Mouse (Mus musculus): ENCODE measurements around the gene 4930432K21Rik. TPM values are rescaled to one million over a fixed set of nuclear protein-coding genes. Genes with fewer than 3 reads are reported as not detected.

Gene 4930432K21Rik
- total RNA-seq, 2 experiments from 2014 or later = 2.0 to 2.8 TPM

DNA sequence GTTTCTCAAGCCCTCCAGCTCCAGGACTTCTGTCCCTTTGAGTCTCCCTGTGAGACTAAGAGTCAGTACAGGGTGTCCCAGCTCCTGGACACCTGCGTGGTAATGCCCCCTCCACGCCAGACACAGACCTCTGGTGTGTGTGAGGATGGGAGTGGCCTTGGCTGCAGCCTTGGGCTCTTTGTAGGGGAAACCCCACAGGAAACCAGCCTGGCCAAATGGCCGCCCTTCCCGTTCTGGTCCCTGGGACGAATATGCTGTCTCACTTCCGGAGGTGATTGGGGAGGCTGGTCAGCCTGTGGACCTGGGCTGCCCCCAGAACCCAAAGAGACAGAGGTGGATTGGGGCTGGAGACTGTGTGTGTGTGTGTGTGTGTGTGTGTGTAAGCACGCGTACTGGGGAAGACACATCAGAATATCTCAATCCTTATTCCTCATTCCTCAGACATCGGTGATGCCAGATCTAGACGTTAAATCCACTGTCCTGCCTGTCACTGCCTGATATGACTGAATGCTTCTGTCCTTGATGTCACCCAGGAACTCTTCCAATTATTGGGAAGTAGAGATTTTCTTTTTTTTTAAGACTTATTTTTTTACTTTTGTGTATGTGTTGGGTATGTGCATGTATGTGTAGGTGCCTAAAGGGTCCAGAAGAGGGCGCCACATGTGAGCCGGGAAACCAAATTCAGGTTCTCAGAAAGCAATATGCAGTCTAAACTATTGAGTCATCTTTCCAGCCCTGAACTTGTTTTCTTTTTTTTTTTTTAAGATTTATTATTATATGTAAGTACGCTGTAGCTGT is 56.3 kb downstream of the 4930432K21Rik start:
- no peak for DNase-seq (ENCODE audit: extremely low spot score in 1 of 2, low spot score in 2 of 2)
- H3K27ac ChIP-seq = peak overlapping the region; percentile 99
- peak overlapping the region; percentile 54 for H3K4me3 ChIP-seq
- intact Hi-C loops (cut with DNase I) = no loop called here
- peak; percentile 43 for TF ChIP-seq CTCF (IDR thresholded peaks at IDR 0.05)

DNA sequence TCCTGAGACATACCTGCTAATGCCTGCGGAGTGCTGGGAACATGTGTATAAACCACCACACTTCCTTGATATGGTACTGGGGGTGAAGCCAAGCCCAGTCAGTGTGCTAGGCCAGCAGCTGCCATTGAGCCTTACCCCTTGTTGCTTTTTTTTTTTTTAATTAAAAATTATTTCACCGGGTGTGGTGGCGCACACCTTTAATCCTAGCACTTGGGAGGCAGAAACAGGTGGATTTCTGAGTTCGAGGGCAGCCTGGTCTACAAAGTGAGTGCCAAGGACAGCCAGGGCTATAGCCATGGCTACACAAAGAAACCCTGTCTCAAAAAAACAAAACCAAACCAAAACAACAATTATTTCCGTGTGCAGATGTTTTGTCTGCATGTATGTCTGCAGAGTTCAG is 57.2 kb downstream of the 4930432K21Rik start:
- DNase-seq (ENCODE audit: extremely low spot score in 1 of 2, low spot score in 2 of 2) = no peak
- H3K27ac ChIP-seq = no peak overlapping the region; the same call in 1 of the 2 replicates
- no peak overlapping the region for H3K4me3 ChIP-seq
- intact Hi-C loops (cut with DNase I) = no loop called here
- no peak for TF ChIP-seq CTCF (IDR thresholded peaks at IDR 0.05)

DNA sequence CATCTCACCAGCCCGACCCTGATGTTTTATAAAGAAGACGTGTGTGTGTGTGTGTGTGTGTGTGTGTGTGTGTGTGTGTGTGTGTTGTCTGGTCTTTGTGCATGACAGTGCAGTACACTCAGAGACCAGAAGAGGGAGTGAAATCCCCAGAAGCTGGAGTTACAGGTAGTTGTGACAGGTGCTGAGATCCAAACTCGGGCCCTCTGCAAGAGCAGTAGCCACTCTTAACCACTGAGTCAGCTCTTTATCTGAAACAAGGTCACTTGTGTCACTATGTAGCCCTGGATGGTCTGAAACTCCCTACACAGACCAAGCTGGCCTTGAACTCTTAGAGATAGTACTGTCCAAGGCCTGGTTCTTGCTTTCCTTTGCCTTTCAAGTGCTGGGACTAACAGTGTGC is 58.8 kb downstream of the 4930432K21Rik start:
- TF ChIP-seq CTCF (IDR thresholded peaks at IDR 0.05) = no peak; the same call in none of the 2 replicates
- DNase-seq (ENCODE audit: extremely low spot score in 1 of 2, low spot score in 2 of 2) = no peak
- Histone ChIP-seq H3K27ac (no peak overlapping the region), H3K4me3 (no peak overlapping the region)
- intact Hi-C loops (cut with DNase I) = no loop called here

DNA sequence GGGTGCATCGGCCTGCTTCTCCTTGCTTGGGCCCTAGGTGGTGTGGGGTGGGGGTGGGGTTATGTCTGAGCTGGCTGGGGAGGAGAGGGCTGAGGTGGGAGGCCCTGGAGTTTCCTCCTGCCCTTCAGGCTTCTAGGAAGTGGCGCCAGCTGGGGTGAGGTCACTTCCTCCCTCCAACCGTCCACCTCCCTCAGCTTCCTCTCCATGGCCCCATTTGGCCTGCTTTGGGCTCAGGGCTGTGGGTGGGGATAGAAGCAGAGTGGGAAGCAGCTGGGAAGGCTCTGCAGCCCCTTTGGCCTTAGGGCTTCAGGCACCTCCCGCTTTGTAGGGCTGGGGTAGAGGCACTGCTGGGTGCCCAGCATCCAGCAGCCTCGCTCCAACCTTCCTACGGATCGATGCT is 60.0 kb downstream of the 4930432K21Rik start:
- Histone ChIP-seq H3K27ac (peak overlapping the region; percentile 75), H3K4me3 (no peak overlapping the region)
- TF ChIP-seq CTCF (IDR thresholded peaks at IDR 0.05) = no peak
- intact Hi-C loops (cut with DNase I) = no loop called here
- DNase-seq (ENCODE audit: extremely low spot score in 1 of 2, low spot score in 2 of 2) = no peak

DNA sequence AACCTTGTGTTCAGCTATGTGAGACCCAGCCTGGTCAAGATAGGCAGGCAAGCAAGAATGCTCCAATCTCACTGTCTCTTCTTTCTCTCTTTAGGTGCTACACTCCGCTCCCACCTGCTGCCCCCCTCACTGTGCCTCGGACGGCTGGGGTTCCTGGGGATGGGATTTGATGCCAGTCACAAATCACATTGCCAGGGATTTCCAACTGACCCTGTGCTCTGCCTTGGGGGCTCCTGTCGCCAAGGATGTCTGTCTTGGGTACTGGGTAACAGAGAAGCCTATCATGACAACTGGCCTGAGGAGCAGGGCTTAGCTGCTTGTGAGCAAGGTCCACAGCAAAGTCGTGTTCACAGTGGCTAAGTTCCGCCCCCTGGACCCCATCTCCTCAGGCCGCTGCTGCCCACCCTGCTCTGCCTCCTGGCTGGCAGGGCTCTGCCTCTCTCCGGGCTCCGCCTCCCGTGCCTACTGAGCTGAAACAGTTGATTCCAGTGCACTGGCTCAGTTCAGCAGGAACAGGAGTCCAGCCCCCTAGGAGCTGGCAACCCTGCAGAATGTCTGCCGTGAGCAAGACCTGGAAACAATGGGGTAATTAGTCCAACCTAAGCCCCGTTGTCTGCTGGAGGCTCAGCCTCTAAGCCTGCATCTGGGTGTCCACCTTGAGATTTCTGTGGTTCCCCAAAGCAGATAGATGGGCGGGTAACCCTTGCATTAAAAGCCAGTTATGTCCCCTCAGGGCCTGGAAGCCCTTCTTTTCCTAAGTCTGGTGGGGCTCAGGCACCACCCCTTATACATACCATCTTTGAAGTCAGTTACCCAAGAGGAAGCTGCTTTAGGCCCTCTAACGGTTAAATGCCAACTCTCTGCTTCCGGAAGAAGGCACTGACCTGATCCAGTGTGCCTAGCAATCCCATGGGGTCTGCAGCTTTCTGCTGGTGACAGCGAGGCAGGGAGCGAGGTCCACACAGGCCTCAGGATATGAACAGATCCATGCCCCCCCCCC is 60.9 kb downstream of the 4930432K21Rik start:
- peak overlapping the region; percentile 75; the same call in 1 of the 2 replicates for H3K27ac ChIP-seq
- no peak for DNase-seq (ENCODE audit: extremely low spot score in 1 of 2, low spot score in 2 of 2)
- H3K4me3 ChIP-seq = no peak overlapping the region
- intact Hi-C loops (cut with DNase I) = no loop called here
- TF ChIP-seq CTCF (IDR thresholded peaks at IDR 0.05) = no peak

DNA sequence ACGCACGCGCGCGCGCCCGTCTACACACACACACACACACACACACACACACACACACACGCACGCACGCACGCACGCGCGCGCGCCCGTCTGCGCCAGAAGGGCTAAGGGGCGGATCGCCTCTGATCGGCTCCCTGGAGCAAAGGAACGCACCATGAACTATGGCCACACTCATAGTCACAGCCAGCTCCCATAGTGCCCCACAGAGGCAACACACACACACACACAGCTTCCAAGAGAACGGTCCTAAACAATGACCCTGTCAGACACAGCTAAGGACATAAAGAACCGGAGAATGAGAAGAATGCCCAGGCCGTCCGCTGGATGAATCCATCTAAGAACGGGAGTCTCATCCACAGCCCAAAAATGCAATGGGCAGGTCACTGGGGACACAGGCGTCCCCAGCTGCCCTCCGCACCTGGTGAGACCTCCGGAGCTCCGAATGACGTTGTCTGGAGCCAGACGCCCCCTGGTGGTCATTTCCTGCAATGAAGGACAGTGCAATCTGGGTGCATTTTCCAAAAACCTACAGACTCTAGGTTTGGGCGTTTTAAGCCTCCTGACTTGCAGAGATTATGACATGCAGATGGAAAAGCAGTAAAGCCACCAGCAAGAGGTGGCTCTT is 62.5 kb downstream of the 4930432K21Rik start:
- intact Hi-C loops (cut with DNase I) = loop anchor here (1.0 to 5.0 kb wide), 2 partner anchors 24 to 173 kb away; no protein-coding TSS in a partner anchor
- H3K4me3 ChIP-seq = 0 out of 2 replicates have a peak overlapping the region, but pooled peaks have one; percentile 5
- DNase-seq (ENCODE audit: extremely low spot score in 1 of 2, low spot score in 2 of 2) = peak; percentile 73 to 83
- peak; percentile 95 for TF ChIP-seq CTCF (IDR thresholded peaks at IDR 0.05)
- H3K27ac ChIP-seq = peak overlapping the region; percentile 72; the same call in 1 of the 2 replicates

DNA sequence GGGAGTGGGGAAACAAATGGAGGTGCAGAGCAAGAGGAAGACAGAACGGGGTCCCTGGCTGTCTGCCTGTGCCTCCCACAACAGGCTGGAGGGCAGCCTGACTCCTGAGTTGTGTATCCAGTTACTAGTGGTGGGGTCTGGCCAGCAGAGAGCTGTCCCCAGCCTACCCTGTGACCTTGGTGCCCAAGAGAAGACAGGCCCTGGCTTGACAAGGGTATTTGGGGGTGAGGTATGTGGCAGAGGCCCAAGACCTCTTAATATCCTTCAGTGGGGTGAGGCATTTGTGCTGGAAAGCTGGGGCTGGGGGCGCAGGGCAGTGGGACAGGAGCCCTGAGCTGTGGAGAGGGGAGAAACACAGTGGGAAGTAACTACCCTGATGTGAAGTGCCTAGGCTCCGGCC is 63.4 kb downstream of the 4930432K21Rik start:
- no peak for DNase-seq (ENCODE audit: extremely low spot score in 1 of 2, low spot score in 2 of 2)
- Histone ChIP-seq H3K4me3 (no peak overlapping the region), H3K27ac (no peak overlapping the region)
- TF ChIP-seq CTCF (IDR thresholded peaks at IDR 0.05) = no peak
- intact Hi-C loops (cut with DNase I) = loop anchor here (5.0 kb wide), 1 partner anchor 174 kb away; no protein-coding TSS in a partner anchor

DNA sequence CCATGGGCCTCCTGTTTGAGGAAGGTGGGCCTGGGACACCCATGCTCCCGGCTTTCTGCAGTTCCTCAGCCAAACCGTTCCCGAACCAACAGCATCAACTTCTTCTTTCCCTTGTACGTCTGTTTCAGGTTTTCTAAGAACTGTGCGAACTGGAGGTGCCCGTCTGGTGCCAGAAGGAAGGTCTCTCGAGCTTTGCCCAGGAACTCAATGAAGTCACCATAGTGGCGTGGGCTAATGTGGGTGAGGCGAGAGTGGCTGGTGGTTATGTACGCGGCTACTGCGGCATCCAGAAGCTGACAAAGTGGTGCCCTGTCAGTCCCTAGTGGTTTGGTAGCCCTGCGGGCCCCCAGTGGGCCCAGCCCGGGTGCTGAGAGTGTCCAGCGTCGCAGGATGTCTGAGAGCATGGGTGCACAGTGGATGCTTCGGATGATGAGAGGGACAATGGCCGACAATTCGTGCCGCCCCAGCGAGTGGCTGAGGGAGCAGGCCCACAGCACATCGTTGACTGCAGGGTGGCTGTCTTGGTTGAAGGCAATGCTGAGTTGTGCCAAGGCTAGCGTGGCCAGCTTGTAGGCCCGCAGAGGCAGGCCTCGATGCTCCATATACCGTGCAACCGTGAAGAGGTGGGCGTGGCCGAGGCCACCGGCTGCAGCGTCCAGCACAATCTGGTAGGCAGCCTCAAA is 64.2 kb downstream of the 4930432K21Rik start:
- intact Hi-C loops (cut with DNase I) = loop anchor here (5.0 kb wide), 1 partner anchor 175 kb away; no protein-coding TSS in a partner anchor
- Histone ChIP-seq H3K27ac (no peak overlapping the region), H3K4me3 (no peak overlapping the region)
- no peak for DNase-seq (ENCODE audit: extremely low spot score in 1 of 2, low spot score in 2 of 2)
- no peak for TF ChIP-seq CTCF (IDR thresholded peaks at IDR 0.05)

DNA sequence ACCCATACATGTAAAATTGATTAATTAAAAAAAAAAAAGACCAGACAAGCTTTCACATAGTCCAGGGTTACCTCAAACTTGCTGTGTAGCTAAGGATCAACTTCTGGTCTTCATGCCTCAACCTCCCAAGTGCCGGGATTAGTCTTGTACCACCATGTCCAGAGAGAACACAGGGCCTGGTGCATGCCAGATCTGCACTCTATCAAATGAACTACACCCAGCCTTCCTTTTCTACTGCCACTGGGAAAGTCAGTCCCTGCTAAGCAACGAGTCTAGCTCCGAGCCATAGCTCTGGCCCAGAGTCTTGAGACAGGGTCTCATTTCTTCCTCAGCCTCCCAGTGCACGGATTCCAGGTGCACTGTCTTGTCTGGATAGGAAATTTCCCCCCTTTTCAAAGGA is 65.5 kb downstream of the 4930432K21Rik start:
- intact Hi-C loops (cut with DNase I) = loop anchor here (5.0 kb wide), 1 partner anchor 176 kb away; no protein-coding TSS in a partner anchor
- Histone ChIP-seq H3K4me3 (no peak overlapping the region), H3K27ac (no peak overlapping the region)
- no peak for DNase-seq (ENCODE audit: extremely low spot score in 1 of 2, low spot score in 2 of 2)
- no peak for TF ChIP-seq CTCF (IDR thresholded peaks at IDR 0.05)

DNA sequence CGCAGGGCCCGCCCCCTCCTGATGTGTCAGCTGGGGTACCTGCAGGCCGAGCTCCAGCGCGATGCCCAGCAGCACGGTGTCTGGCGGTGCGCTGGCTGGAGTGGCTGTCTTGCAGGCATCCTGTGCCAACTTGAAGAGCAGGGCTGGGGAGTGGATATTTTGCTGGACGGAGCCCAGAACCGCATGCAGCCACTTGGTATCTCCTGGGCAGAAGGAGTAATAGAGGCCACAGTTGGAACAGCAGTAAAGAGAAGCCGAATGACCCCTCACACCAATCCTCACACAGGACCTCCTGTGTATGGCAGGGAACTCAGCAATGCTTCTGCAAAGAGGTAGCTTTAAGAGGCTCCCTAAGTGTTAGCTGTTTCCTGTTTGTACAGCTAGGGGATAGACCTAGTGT is 69.4 kb downstream of the 4930432K21Rik start:
- DNase-seq (ENCODE audit: extremely low spot score in 1 of 2, low spot score in 2 of 2) = no peak
- intact Hi-C loops (cut with DNase I) = no loop called here
- Histone ChIP-seq H3K27ac (no peak overlapping the region), H3K4me3 (no peak overlapping the region)
- no peak for TF ChIP-seq CTCF (IDR thresholded peaks at IDR 0.05)

DNA sequence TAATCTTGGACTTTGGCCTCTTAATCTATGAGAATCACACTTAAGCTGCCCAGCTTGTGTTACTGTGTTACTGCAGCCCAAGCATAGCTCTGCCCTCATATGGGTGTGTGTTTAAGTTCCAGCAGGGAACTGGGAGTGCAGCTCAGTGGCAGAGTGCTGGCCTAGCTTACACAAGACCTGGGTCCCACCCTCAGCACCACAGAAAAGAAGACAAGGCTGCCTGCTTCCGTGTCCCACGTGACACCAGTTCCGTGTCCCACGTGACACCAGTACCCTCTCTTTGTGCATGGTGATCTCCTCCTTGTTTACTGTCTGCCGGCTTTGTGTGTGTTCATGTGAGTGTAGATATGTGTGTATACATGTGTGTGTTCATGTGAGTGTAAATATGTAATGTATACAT is 70.3 kb downstream of the 4930432K21Rik start:
- intact Hi-C loops (cut with DNase I) = no loop called here
- Histone ChIP-seq H3K4me3 (no peak overlapping the region), H3K27ac (no peak overlapping the region)
- no peak for TF ChIP-seq CTCF (IDR thresholded peaks at IDR 0.05)
- no peak for DNase-seq (ENCODE audit: extremely low spot score in 1 of 2, low spot score in 2 of 2)

Data from left cerebral cortex, adult 2 months (tissue).